Mouse (Mus musculus) midbrain, embryonic 16.5 days (tissue): ENCODE results near the gene Atp5l. TPM values are rescaled to one million over a fixed set of nuclear protein-coding genes. Genes with fewer than 3 reads are reported as not detected.

Experiments used
- ATAC-seq: fragments of 200-750 bp; cut with Nextera tagmentation; 2 replicates; pipeline ENCODE4 v1.8.0; 2017; ENCODE audit warnings: moderate TSS enrichment
- H3K27ac ChIP-seq: fragments of 300-500 bp; sonication (generic); 2 replicates; pipeline ENCODE4 v1.5.1; 2014; ENCODE audit warnings: mild to moderate bottlenecking, low read length, mixed read lengths
- H3K27me3 ChIP-seq: fragments of 300-500 bp; sonication (generic); 2 replicates; pipeline ENCODE4 v1.6.1; 2014; ENCODE audit warnings: low read depth, low read length, mixed read lengths; ENCODE audit not compliant: control insufficient read depth, insufficient read depth
- H3K36me3 ChIP-seq: fragments of 300-500 bp; sonication (generic); 2 replicates; pipeline ENCODE4 v1.6.1; 2014; ENCODE audit warnings: mild to moderate bottlenecking, low read length, moderate library complexity, mixed read lengths; ENCODE audit not compliant: control insufficient read depth, insufficient read depth
- H3K4me1 ChIP-seq: fragments of 300-500 bp; sonication (generic); 2 replicates; pipeline ENCODE4 v1.6.1; 2014; ENCODE audit warnings: mild to moderate bottlenecking, low read length, mixed read lengths; ENCODE audit not compliant: control insufficient read depth, insufficient read depth
- H3K4me2 ChIP-seq: fragments of 300-500 bp; sonication (generic); 2 replicates; pipeline ENCODE4 v1.6.1; 2014; ENCODE audit warnings: mild to moderate bottlenecking, low read length, mixed read lengths
- H3K4me3 ChIP-seq: fragments of 300-500 bp; sonication (generic); 2 replicates; pipeline ENCODE4 v1.5.1; 2014; ENCODE audit warnings: low read depth, mild to moderate bottlenecking, low read length, moderate library complexity, mixed read lengths
- H3K9ac ChIP-seq: fragments of 300-500 bp; sonication (generic); 2 replicates; pipeline ENCODE4 v1.6.1; 2014; ENCODE audit warnings: low read depth, low read length, mixed read lengths
- H3K9me3 ChIP-seq: fragments of 300-500 bp; sonication (generic); replicated peaks from 2 replicates; pipeline ENCODE4 v1.6.1; 2014; ENCODE audit warnings: mild to moderate bottlenecking, low read length, mixed read lengths; ENCODE audit not compliant: control insufficient read depth, poor library complexity, severe bottlenecking
- WGBS: fragments of 180-500 bp; shearing (Covaris S2); extraction: QIAGEN DNeasy Blood & Tissue Kit; methylation state at CpG from one replicate; pipeline ENCODE4 v1.1.7; 2014; 5-methylcytosine and 5-hydroxymethylcytosine counted together
- polyA plus RNA-seq: library from polyadenylated mRNA; unstranded; fragments of >200 nt; fragmentation: Nextera tagmentation; extraction: Ambion mirVana; gene quantifications from 2 replicates; pipeline ENCODE4 v1.2.1, GENCODE M21; 2015

The Atp5l gene
- polyA plus RNA-seq, 1 experiment from 2014 or later, result 716 TPM

- ATAC-seq, result peak; percentile 33
- peak overlapping the region; percentile 98 for H3K27ac ChIP-seq
- H3K4me2 ChIP-seq, result peak overlapping the region; percentile 92
- H3K4me1 ChIP-seq, result peaks cover 20% of the 10 kb centered on the region
- no peaks in the 10 kb centered on the region for H3K36me3 ChIP-seq
- peak overlapping the region; percentile 78 for H3K4me3 ChIP-seq
- WGBS, result 0% methylated on average over 21 of the region's 21 CpGs
- H3K9me3 ChIP-seq, result no peaks in the 10 kb centered on the region
- H3K9ac ChIP-seq, result peak overlapping the region; percentile 89
- no peaks in the 10 kb centered on the region for H3K27me3 ChIP-seq
These were observed 37.5 kb downstream of the Atp5l start for GRCm38 (mm10) chr9:44882981-44883569.

- Histone ChIP-seq H3K4me2 (peak overlapping the region; percentile 92), H3K9me3 (no peaks in the 10 kb centered on the region), H3K4me1 (peaks cover 26% of the 10 kb centered on the region), H3K27me3 (no peaks in the 10 kb centered on the region), H3K27ac (peak overlapping the region; percentile 98), H3K4me3 (peak overlapping the region; percentile 78), H3K36me3 (no peaks in the 10 kb centered on the region), H3K9ac (peak overlapping the region; percentile 89)
- WGBS, result 0% methylated on average over 26 of the region's 27 CpGs
- ATAC-seq, result peak; percentile 56
These were observed 38.0 kb downstream of the Atp5l start for GRCm38 (mm10) chr9:44882436-44882980.

- Histone ChIP-seq H3K9me3 (no peaks in the 10 kb centered on the region), H3K4me2 (peak overlapping the region; percentile 92), H3K9ac (peak overlapping the region; percentile 89), H3K27ac (peak overlapping the region; percentile 98), H3K4me1 (peaks cover 31% of the 10 kb centered on the region), H3K36me3 (no peaks in the 10 kb centered on the region), H3K27me3 (no peaks in the 10 kb centered on the region), H3K4me3 (peak overlapping the region; percentile 78)
- ATAC-seq, result peak; percentile 75
- WGBS, result under 1% methylated on average over 29 of the region's 29 CpGs
These were observed 38.6 kb downstream of the Atp5l start for GRCm38 (mm10) chr9:44881941-44882435.

GRCm38 (mm10) chr9:44881221-44881871 is 39.2 kb downstream of the Atp5l start, which contains the start of gene Kmt2a:
Gene Kmt2a (minus strand): TSS chr9:44881296.
- WGBS, result under 1% methylated on average over 52 of the region's 71 CpGs
- no peaks in the 10 kb centered on the region for H3K36me3 ChIP-seq
- peak within 1 kb of the TSS; percentile 98 for H3K27ac ChIP-seq

GRCm38 (mm10) chr9:44880309-44881081 is 40.0 kb downstream of the Atp5l start:
- Histone ChIP-seq H3K4me1 (peaks cover 44% of the 10 kb centered on the region), H3K4me3 (peak overlapping the region; percentile 78), H3K27me3 (no peaks in the 10 kb centered on the region), H3K27ac (peak overlapping the region; percentile 98), H3K9me3 (no peaks in the 10 kb centered on the region), H3K4me2 (peak overlapping the region; percentile 89), H3K36me3 (no peaks in the 10 kb centered on the region), H3K9ac (peak overlapping the region; percentile 84)
- peak; percentile 12; the same call in 1 of the 2 replicates for ATAC-seq
- under 1% methylated on average over 39 of the region's 44 CpGs for WGBS

More at GRCm38 (mm10) chr9:44881221-44881871, 39.2 kb downstream of the Atp5l start, which contains the start of gene Kmt2a:
- H3K27me3 ChIP-seq, result no peaks in the 10 kb centered on the region
- no peaks in the 10 kb centered on the region for H3K9me3 ChIP-seq
- H3K4me3 ChIP-seq, result peak within 1 kb of the TSS; percentile 78
- peak within 1 kb of the TSS; percentile 92 for H3K4me2 ChIP-seq
- ATAC-seq, result peak; percentile 72
- H3K9ac ChIP-seq, result peak within 1 kb of the TSS; percentile 89
- peaks cover 37% of the 10 kb centered on the region for H3K4me1 ChIP-seq

GRCm38 (mm10) chr9:44879694-44880271 is 40.8 kb downstream of the Atp5l start:
- Histone ChIP-seq H3K4me1 (peaks cover 50% of the 10 kb centered on the region), H3K4me2 (peak overlapping the region; percentile 89), H3K27ac (peak overlapping the region; percentile 98), H3K9ac (peak overlapping the region; percentile 84), H3K36me3 (no peaks in the 10 kb centered on the region), H3K4me3 (peak overlapping the region; percentile 78), H3K9me3 (no peaks in the 10 kb centered on the region), H3K27me3 (no peaks in the 10 kb centered on the region)
- under 1% methylated on average over 13 of the region's 13 CpGs for WGBS
- ATAC-seq, result no peak

GRCm38 (mm10) chr9:44878776-44879500 is 41.6 kb downstream of the Atp5l start:
- H3K9ac ChIP-seq, result peak overlapping the region; percentile 84
- no peaks in the 10 kb centered on the region for H3K9me3 ChIP-seq
- peak overlapping the region; percentile 98 for H3K27ac ChIP-seq
- H3K4me2 ChIP-seq, result peak overlapping the region; percentile 89
- H3K36me3 ChIP-seq, result no peaks in the 10 kb centered on the region
- H3K27me3 ChIP-seq, result no peaks in the 10 kb centered on the region
- ATAC-seq, result no peak
- WGBS, result 14% methylated on average over 9 of the region's 9 CpGs
- peak overlapping the region; percentile 78 for H3K4me3 ChIP-seq
- peaks cover 58% of the 10 kb centered on the region for H3K4me1 ChIP-seq

GRCm38 (mm10) chr9:44877686-44878085 is 42.9 kb downstream of the Atp5l start:
- no peak for ATAC-seq
- Histone ChIP-seq H3K36me3 (no peaks in the 10 kb centered on the region), H3K27me3 (no peaks in the 10 kb centered on the region), H3K9me3 (no peaks in the 10 kb centered on the region), H3K9ac (no peak overlapping the region), H3K4me3 (no peak overlapping the region), H3K4me1 (peaks cover 66% of the 10 kb centered on the region), H3K27ac (no peak overlapping the region), H3K4me2 (peak overlapping the region; percentile 3; the same call in 1 of the 2 replicates)
- 85% methylated on average over 7 of the region's 7 CpGs for WGBS
